In the genomic region with DNA sequence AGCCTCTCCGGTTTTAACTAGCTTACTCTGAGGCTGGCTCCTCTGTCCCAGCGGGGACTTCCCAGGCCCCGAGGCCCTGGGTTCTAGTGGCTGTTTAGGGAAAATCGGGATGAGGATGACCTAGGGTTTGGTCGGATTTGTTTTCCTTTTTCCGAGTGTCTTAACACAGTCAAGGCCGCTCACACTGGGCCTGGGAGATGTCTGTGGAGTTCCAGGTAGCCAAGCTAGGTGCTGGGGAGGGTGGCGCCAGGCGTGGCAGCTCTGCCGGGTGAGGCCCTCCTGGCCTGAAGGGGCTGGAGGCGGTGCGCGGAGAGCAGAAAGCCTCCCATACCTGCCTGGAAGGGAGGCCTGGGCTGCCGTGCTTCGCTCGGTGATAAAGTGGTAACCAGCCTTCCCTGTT, we compare ENCODE assay signal across 8 mouse cellular contexts. TPM values are rescaled to one million over a fixed set of nuclear protein-coding genes. Genes with fewer than 3 reads are reported as not detected.
A peak's percentile ranks its signal among the peaks of the same experiment; 100 is the strongest.
DNase-seq lines count a peak whose midpoint lies in the region; ATAC-seq and TF ChIP-seq lines count a peak whose summit lies in the region.

No protein-coding gene starts in this region.

- no peak for DNase-seq in midbrain, embryonic 10.5 days (ENCODE audit: low spot score)
- no peak for DNase-seq in midbrain, postnatal 0 days (ENCODE audit: low spot score)
- no peak for DNase-seq in limb, embryonic 11.5 days (ENCODE audit: low spot score)
- DNase-seq in frontal cortex, postnatal 25 days (ENCODE audit: low spot score in 2 of 2), result no peak
- DNase-seq in left cerebral cortex, adult 2 months (ENCODE audit: extremely low spot score in 1 of 2, low spot score in 2 of 2), result no peak

- H3K4me3 ChIP-seq in midbrain, embryonic 10.5 days, result peak overlapping the region; percentile 50
- no peak overlapping the region for H3K4me3 ChIP-seq in midbrain, postnatal 0 days (ENCODE audit: low read depth, low read length)
- H3K4me3 ChIP-seq in hindbrain, embryonic 15.5 days, result no peak overlapping the region
- H3K4me3 ChIP-seq in limb, embryonic 11.5 days (ENCODE audit: low read depth, low read length), result peak overlapping the region; percentile 28; the same call in 1 of the 2 replicates
- peak overlapping the region; percentile 26; the same call in 1 of the 2 replicates for H3K4me3 ChIP-seq in neural tube, embryonic 12.5 days
- H3K4me3 ChIP-seq in left cerebral cortex, adult 2 months, result no peak overlapping the region

- 19% methylated on average over 16 of the region's 16 CpGs for WGBS in midbrain, embryonic 10.5 days
- 37% methylated on average over 16 of the region's 16 CpGs for WGBS in midbrain, postnatal 0 days
- WGBS in hindbrain, embryonic 15.5 days, result 29% methylated on average over 16 of the region's 16 CpGs
- WGBS in limb, embryonic 11.5 days, result 15% methylated on average over 16 of the region's 16 CpGs
- WGBS in neural tube, embryonic 12.5 days, result 22% methylated on average over 16 of the region's 16 CpGs

- H3K4me1 ChIP-seq in midbrain, embryonic 10.5 days, result peaks cover 21% of the 10 kb centered on the region
- 0 out of 2 replicates have a peak, but pooled peaks cover 5% of the 10 kb centered on the region for H3K4me1 ChIP-seq in midbrain, postnatal 0 days (ENCODE audit: insufficient read depth, low read length)
- H3K4me1 ChIP-seq in hindbrain, embryonic 15.5 days (replicated peaks), result peaks cover 13% of the 10 kb centered on the region
- H3K4me1 ChIP-seq in limb, embryonic 11.5 days (ENCODE audit: control insufficient read depth, insufficient read depth, low read length), result no peaks in the 10 kb centered on the region
- peaks cover 8% of the 10 kb centered on the region for H3K4me1 ChIP-seq in neural tube, embryonic 12.5 days

- H3K9ac ChIP-seq in midbrain, postnatal 0 days (replicated peaks; ENCODE audit: low read length, poor library complexity, severe bottlenecking), result no peak overlapping the region
- H3K9ac ChIP-seq in hindbrain, embryonic 15.5 days, result no peak overlapping the region
- no peak overlapping the region for H3K9ac ChIP-seq in limb, embryonic 11.5 days (ENCODE audit: low read length)
- H3K9ac ChIP-seq in neural tube, embryonic 12.5 days, result no peak overlapping the region

- no peaks in the 10 kb centered on the region for H3K9me3 ChIP-seq in midbrain, embryonic 10.5 days (replicated peaks)
- no peaks in the 10 kb centered on the region for H3K9me3 ChIP-seq in midbrain, postnatal 0 days (ENCODE audit: low read length)
- no peaks in the 10 kb centered on the region for H3K9me3 ChIP-seq in hindbrain, embryonic 15.5 days
- no peaks in the 10 kb centered on the region for H3K9me3 ChIP-seq in limb, embryonic 11.5 days (ENCODE audit: control insufficient read depth, low read length)
- no peaks in the 10 kb centered on the region for H3K9me3 ChIP-seq in neural tube, embryonic 12.5 days

- no peak overlapping the region for H3K27ac ChIP-seq in midbrain, embryonic 10.5 days (replicated peaks)
- H3K27ac ChIP-seq in midbrain, postnatal 0 days (ENCODE audit: low read depth, low read length), result no peak overlapping the region
- H3K27ac ChIP-seq in hindbrain, embryonic 15.5 days (replicated peaks), result no peak overlapping the region
- H3K27ac ChIP-seq in limb, embryonic 11.5 days (replicated peaks; ENCODE audit: low read depth, low read length), result no peak overlapping the region
- H3K27ac ChIP-seq in neural tube, embryonic 12.5 days, result no peak overlapping the region
- no peak overlapping the region for H3K27ac ChIP-seq in left cerebral cortex, adult 2 months

- no peak for ATAC-seq in midbrain, postnatal 0 days (ENCODE audit: low FRiP score)
- ATAC-seq in hindbrain, embryonic 15.5 days (ENCODE audit: low FRiP score, low read depth), result no peak
- no peak for ATAC-seq in limb, embryonic 11.5 days (ENCODE audit: insufficient number of reproducible peaks, low FRiP score, low TSS enrichment, low read depth)
- ATAC-seq in neural tube, embryonic 12.5 days (ENCODE audit: low FRiP score, low read depth), result no peak
- ATAC-seq in megakaryocyte, adult 5-6 weeks (ENCODE audit: poor library complexity, severe bottlenecking), result no peak

- H3K4me2 ChIP-seq in midbrain, postnatal 0 days (ENCODE audit: low read depth, low read length, poor library complexity, severe bottlenecking), result no peak overlapping the region
- peak overlapping the region; percentile 31 for H3K4me2 ChIP-seq in hindbrain, embryonic 15.5 days
- H3K4me2 ChIP-seq in limb, embryonic 11.5 days (ENCODE audit: low read depth, severe bottlenecking), result peak overlapping the region; percentile 60
- H3K4me2 ChIP-seq in neural tube, embryonic 12.5 days (replicated peaks), result peak overlapping the region; percentile 54

- no peaks in the 10 kb centered on the region for H3K36me3 ChIP-seq in midbrain, embryonic 10.5 days
- no peaks in the 10 kb centered on the region for H3K36me3 ChIP-seq in midbrain, postnatal 0 days (ENCODE audit: insufficient read depth, low read length)
- no peaks in the 10 kb centered on the region for H3K36me3 ChIP-seq in hindbrain, embryonic 15.5 days
- H3K36me3 ChIP-seq in limb, embryonic 11.5 days (ENCODE audit: control insufficient read depth, insufficient read depth, low read length), result no peaks in the 10 kb centered on the region
- H3K36me3 ChIP-seq in neural tube, embryonic 12.5 days, result no peaks in the 10 kb centered on the region

- no peak for TF ChIP-seq CTCF in midbrain, postnatal 0 days (IDR thresholded peaks at IDR 0.05)
- TF ChIP-seq CTCF in left cerebral cortex, adult 2 months (IDR thresholded peaks at IDR 0.05), result no peak

- intact Hi-C loops in left cerebral cortex, adult 2 months (cut with DNase I), result no loop called here

- H3K27me3 ChIP-seq in midbrain, embryonic 10.5 days (ENCODE audit: low read depth, poor library complexity, severe bottlenecking), result peaks cover 78% of the 10 kb centered on the region
- peaks cover 24% of the 10 kb centered on the region for H3K27me3 ChIP-seq in midbrain, postnatal 0 days (ENCODE audit: insufficient read depth, low read length)
- peaks cover 52% of the 10 kb centered on the region for H3K27me3 ChIP-seq in hindbrain, embryonic 15.5 days
- H3K27me3 ChIP-seq in limb, embryonic 11.5 days (ENCODE audit: control insufficient read depth, insufficient read depth, low read length), result peaks cover 27% of the 10 kb centered on the region
- peaks cover 46% of the 10 kb centered on the region for H3K27me3 ChIP-seq in neural tube, embryonic 12.5 days (replicated peaks)

RNA-seq across cellular contexts. Expression of gene Irf6, which starts 0.7 kb away (rescaled TPM):
- polyA plus RNA-seq in midbrain, embryonic 10.5 days (2016; fragmentation: Nextera tagmentation; extraction: Ambion mirVana), result 2.3 and 2.6 TPM in 2 replicates
- total RNA-seq in midbrain, postnatal 0 days (2014; rRNA removed), result 0.71 and 1.2 TPM in 2 replicates
- 0.77 and 0.94 TPM in 2 replicates for polyA plus RNA-seq in midbrain, postnatal 0 days (2015; fragmentation: Nextera tagmentation; extraction: Ambion mirVana)
- 0.72 and 0.75 TPM in 2 replicates for polyA plus RNA-seq in hindbrain, embryonic 15.5 days (2015; fragmentation: Nextera tagmentation; extraction: Ambion mirVana)
- polyA plus RNA-seq in limb, embryonic 11.5 days (2014; fragmentation: Nextera tagmentation; extraction: Ambion mirVana), result 8.2 and 11.5 TPM in 2 replicates
- 1.9 and 3.1 TPM in 2 replicates for polyA plus RNA-seq in neural tube, embryonic 12.5 days (2016; fragmentation: Nextera tagmentation; extraction: Ambion mirVana)
- 1 to 10 TPM in 1 of 2 experiments, under 1 TPM in 1; 0.68 to 1.1 TPM for total RNA-seq in left cerebral cortex, adult 2 months (2021)
- total RNA-seq in megakaryocyte, adult 5-6 weeks (2015), result 0.21 TPM in 1 of 2 replicates, not detected in the other
- total RNA-seq in megakaryocyte, adult 5-6 weeks (2017), result 0.24 and 0.26 TPM in 2 replicates

RNA-seq across cellular contexts. Expression of gene A130010J15Rik, which starts 14.3 kb away (rescaled TPM):
- 16.7 and 16.9 TPM in 2 replicates for polyA plus RNA-seq in midbrain, embryonic 10.5 days (2016; fragmentation: Nextera tagmentation; extraction: Ambion mirVana)
- total RNA-seq in midbrain, postnatal 0 days (2014; rRNA removed), result 10.5 and 19.5 TPM in 2 replicates
- 10.0 and 10.1 TPM in 2 replicates for polyA plus RNA-seq in midbrain, postnatal 0 days (2015; fragmentation: Nextera tagmentation; extraction: Ambion mirVana)
- 11.1 and 11.8 TPM in 2 replicates for polyA plus RNA-seq in hindbrain, embryonic 15.5 days (2015; fragmentation: Nextera tagmentation; extraction: Ambion mirVana)
- 15.5 and 17.8 TPM in 2 replicates for polyA plus RNA-seq in limb, embryonic 11.5 days (2014; fragmentation: Nextera tagmentation; extraction: Ambion mirVana)
- polyA plus RNA-seq in neural tube, embryonic 12.5 days (2016; fragmentation: Nextera tagmentation; extraction: Ambion mirVana), result 14.3 and 14.4 TPM in 2 replicates
- total RNA-seq in left cerebral cortex, adult 2 months (2021), result 1 to 10 TPM; 3.4 to 3.5 TPM
- 4.4 and 4.6 TPM in 2 replicates for total RNA-seq in megakaryocyte, adult 5-6 weeks (2015)
- 4.6 and 5.2 TPM in 2 replicates for total RNA-seq in megakaryocyte, adult 5-6 weeks (2017)

RNA-seq across cellular contexts. Expression of gene Diexf, which starts 23.5 kb away (rescaled TPM):
- 8.4 and 8.8 TPM in 2 replicates for polyA plus RNA-seq in midbrain, embryonic 10.5 days (2016; fragmentation: Nextera tagmentation; extraction: Ambion mirVana)
- 14.4 and 15.5 TPM in 2 replicates for total RNA-seq in midbrain, postnatal 0 days (2014; rRNA removed)
- 3.4 and 3.9 TPM in 2 replicates for polyA plus RNA-seq in midbrain, postnatal 0 days (2015; fragmentation: Nextera tagmentation; extraction: Ambion mirVana)
- polyA plus RNA-seq in hindbrain, embryonic 15.5 days (2015; fragmentation: Nextera tagmentation; extraction: Ambion mirVana), result 6.7 and 7.2 TPM in 2 replicates
- polyA plus RNA-seq in limb, embryonic 11.5 days (2014; fragmentation: Nextera tagmentation; extraction: Ambion mirVana), result 12.2 and 13.3 TPM in 2 replicates
- polyA plus RNA-seq in neural tube, embryonic 12.5 days (2016; fragmentation: Nextera tagmentation; extraction: Ambion mirVana), result 6.9 and 9.6 TPM in 2 replicates
- 10 to 100 TPM; 20.9 to 25.5 TPM for total RNA-seq in left cerebral cortex, adult 2 months (2021)
- total RNA-seq in megakaryocyte, adult 5-6 weeks (2015), result 4.4 and 5.8 TPM in 2 replicates
- 8.4 and 10.4 TPM in 2 replicates for total RNA-seq in megakaryocyte, adult 5-6 weeks (2017)

RNA-seq across cellular contexts. Expression of gene Traf3ip3, which starts 47.9 kb away (rescaled TPM):
- 1.2 and 1.9 TPM in 2 replicates for polyA plus RNA-seq in midbrain, embryonic 10.5 days (2016; fragmentation: Nextera tagmentation; extraction: Ambion mirVana)
- 2.4 and 2.7 TPM in 2 replicates for total RNA-seq in midbrain, postnatal 0 days (2014; rRNA removed)
- polyA plus RNA-seq in midbrain, postnatal 0 days (2015; fragmentation: Nextera tagmentation; extraction: Ambion mirVana), result 1.3 and 1.9 TPM in 2 replicates
- 2.3 and 2.5 TPM in 2 replicates for polyA plus RNA-seq in hindbrain, embryonic 15.5 days (2015; fragmentation: Nextera tagmentation; extraction: Ambion mirVana)
- polyA plus RNA-seq in limb, embryonic 11.5 days (2014; fragmentation: Nextera tagmentation; extraction: Ambion mirVana), result 1.2 and 1.5 TPM in 2 replicates
- 2.5 and 3.2 TPM in 2 replicates for polyA plus RNA-seq in neural tube, embryonic 12.5 days (2016; fragmentation: Nextera tagmentation; extraction: Ambion mirVana)
- total RNA-seq in left cerebral cortex, adult 2 months (2021), result 1 to 10 TPM; 1.2 to 1.8 TPM
- 86.6 and 94.4 TPM in 2 replicates for total RNA-seq in megakaryocyte, adult 5-6 weeks (2015)
- 141 and 142 TPM in 2 replicates for total RNA-seq in megakaryocyte, adult 5-6 weeks (2017)

RNA-seq across cellular contexts. Expression of gene Lamb3, which starts 53.9 kb away (rescaled TPM):
- 0.09 and 0.17 TPM in 2 replicates for polyA plus RNA-seq in midbrain, embryonic 10.5 days (2016; fragmentation: Nextera tagmentation; extraction: Ambion mirVana)
- 0.66 and 0.82 TPM in 2 replicates for total RNA-seq in midbrain, postnatal 0 days (2014; rRNA removed)
- 1.1 and 1.4 TPM in 2 replicates for polyA plus RNA-seq in midbrain, postnatal 0 days (2015; fragmentation: Nextera tagmentation; extraction: Ambion mirVana)
- 0.54 and 0.56 TPM in 2 replicates for polyA plus RNA-seq in hindbrain, embryonic 15.5 days (2015; fragmentation: Nextera tagmentation; extraction: Ambion mirVana)
- polyA plus RNA-seq in limb, embryonic 11.5 days (2014; fragmentation: Nextera tagmentation; extraction: Ambion mirVana), result 0.60 and 0.79 TPM in 2 replicates
- 0.29 and 0.38 TPM in 2 replicates for polyA plus RNA-seq in neural tube, embryonic 12.5 days (2016; fragmentation: Nextera tagmentation; extraction: Ambion mirVana)
- 1 to 10 TPM in 1 of 2 experiments, under 1 TPM in 1; 0.97 to 1.1 TPM for total RNA-seq in left cerebral cortex, adult 2 months (2021)
- 2.2 and 3.4 TPM in 2 replicates for total RNA-seq in megakaryocyte, adult 5-6 weeks (2015)
- total RNA-seq in megakaryocyte, adult 5-6 weeks (2017), result 2.5 and 6.5 TPM in 2 replicates

Comparison
In these comparisons a context has a peak if more than half of its experiments do, and no peak if none do; other contexts are left out.
1. H3K4me3 ChIP-seq: peak in midbrain, embryonic 10.5 days (single experiment), limb, embryonic 11.5 days (single experiment) and neural tube, embryonic 12.5 days (single experiment); none in midbrain, postnatal 0 days (single experiment), hindbrain, embryonic 15.5 days (single experiment) and left cerebral cortex, adult 2 months (single experiment).